Mouse (Mus musculus) CH12.LX (cell line): Measurements from ENCODE around the gene Kcnrg.

Source experiments
- CTCF ChIP-seq, 2 experiments: IDR thresholded peaks in 1 of 2; conservative IDR thresholded peaks in 1 of 2; 2 replicates each; pipeline ENCODE4 v1.5.1; 2011 to 2012; ENCODE audit warnings: low read depth in 2 of 2, low read length in 2 of 2, improper control_type of control experiment in 1 of 2, inconsistent platforms in 1 of 2, mild to moderate bottlenecking in 1 of 2, moderate library complexity in 1 of 2
- JUND ChIP-seq: conservative IDR thresholded peaks from 2 replicates; pipeline ENCODE4 v1.6.1; 2011; ENCODE audit warnings: low read depth, low read length, improper control_type of control experiment
- MAX ChIP-seq: IDR thresholded peaks from 2 replicates; pipeline ENCODE4 v1.6.1; 2011; ENCODE audit warnings: low read length, improper control_type of control experiment
- POLR2A ChIP-seq: IDR thresholded peaks from 2 replicates; pipeline ENCODE4 v1.6.1; 2011; ENCODE audit warnings: low read depth, mild to moderate bottlenecking, improper control_type of control experiment, low read length
- RAD21 ChIP-seq: IDR thresholded peaks from 2 replicates; pipeline ENCODE4 v1.6.1; 2011; ENCODE audit warnings: low read depth, mild to moderate bottlenecking, low read length, improper control_type of control experiment, moderate library complexity
- SIN3A ChIP-seq: IDR thresholded peaks from 2 replicates; pipeline ENCODE4 v1.6.1; 2012; ENCODE audit warnings: low read length, improper control_type of control experiment, inconsistent platforms
- UBTF ChIP-seq: IDR thresholded peaks from 2 replicates; pipeline ENCODE4 v1.6.1; 2012; ENCODE audit warnings: low read depth, mild to moderate bottlenecking, inconsistent platforms, low read length, improper control_type of control experiment, moderate library complexity
- USF2 ChIP-seq: conservative IDR thresholded peaks from 2 replicates; pipeline ENCODE4 v1.6.1; 2011; ENCODE audit warnings: low read depth, low read length, improper control_type of control experiment

DNA sequence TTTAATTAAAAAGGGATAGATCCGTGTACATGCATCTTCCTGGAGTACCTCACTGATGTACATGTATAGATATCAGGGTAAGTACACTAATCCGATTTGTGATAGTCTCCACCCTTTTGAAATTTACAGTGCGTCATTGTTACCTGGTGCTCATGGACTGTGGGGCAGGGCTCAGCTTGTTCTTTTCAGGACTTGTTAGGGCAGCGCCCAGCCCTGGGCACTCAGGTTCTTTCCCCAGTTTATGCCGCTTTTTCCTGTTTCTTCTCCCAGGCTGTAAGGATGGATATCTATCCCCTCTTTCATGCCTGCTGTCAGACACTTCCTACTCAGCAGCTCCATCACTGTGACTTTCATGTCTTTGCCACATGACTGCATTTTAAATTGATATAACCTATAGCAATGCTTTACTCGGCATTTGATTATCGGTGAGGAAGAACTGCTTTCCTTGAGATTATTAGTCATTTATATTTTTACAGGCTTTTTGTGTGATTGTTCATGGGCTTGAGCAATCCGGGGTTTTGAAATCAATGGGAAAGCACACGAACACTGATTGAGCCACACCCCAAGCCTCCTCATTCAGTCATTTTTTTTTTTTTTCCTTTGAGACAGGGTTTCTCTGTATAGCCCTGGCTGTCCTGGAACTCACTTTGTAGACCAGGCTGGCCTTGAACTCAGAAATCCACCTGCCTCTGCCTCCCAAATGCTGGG, 10.4 kb upstream of the Kcnrg start:
- TF ChIP-seq CTCF (conservative IDR thresholded peaks at IDR 0.05 in 1 of 2, IDR thresholded peaks at IDR 0.05 in 1 of 2; ENCODE audit: low read depth in 2 of 2, low read length in 2 of 2) (no peak), POLR2A (no peak), USF2 (no peak), RAD21 (no peak), SIN3A (no peak), MAX (no peak), UBTF (no peak), JUND (no peak)
